Mouse (Mus musculus): Measurements from ENCODE around the gene Sept5. TPM values are rescaled to one million over a fixed set of nuclear protein-coding genes. Genes with fewer than 3 reads are reported as not detected.

Gene Sept5
- polyA plus RNA-seq, 1 experiment from 2014 or later = 262 TPM

GRCm38 (mm10) chr16:18584901-18585510 is 44.7 kb downstream of the Sept5 start:
- Histone ChIP-seq H3K36me3 (ENCODE audit: control insufficient read depth, insufficient read depth, low read length) (no peaks in the 10 kb centered on the region), H3K4me2 (ENCODE audit: low read length) (no peak overlapping the region), H3K4me3 (ENCODE audit: low read depth, low read length) (no peak overlapping the region), H3K9me3 (replicated peaks; ENCODE audit: control insufficient read depth, low read length, poor library complexity, severe bottlenecking) (no peaks in the 10 kb centered on the region), H3K4me1 (ENCODE audit: control insufficient read depth, insufficient read depth, low read length) (peaks cover 23% of the 10 kb centered on the region), H3K27me3 (ENCODE audit: control insufficient read depth, insufficient read depth, low read depth, low read length) (peaks cover 79% of the 10 kb centered on the region), H3K27ac (ENCODE audit: low read length) (no peak overlapping the region), H3K9ac (ENCODE audit: low read depth, low read length) (no peak overlapping the region)
- ATAC-seq = no peak
- 11% methylated on average over 10 of the region's 10 CpGs for WGBS

GRCm38 (mm10) chr16:18583673-18584357 is 45.9 kb downstream of the Sept5 start:
- WGBS = 6% methylated on average over 10 of the region's 10 CpGs
- ATAC-seq = no peak
- H3K9ac ChIP-seq (ENCODE audit: low read depth, low read length) = no peak overlapping the region

GRCm38 (mm10) chr16:18583169-18583568 is 46.6 kb downstream of the Sept5 start:
- peaks cover 76% of the 10 kb centered on the region for H3K27me3 ChIP-seq (ENCODE audit: control insufficient read depth, insufficient read depth, low read depth, low read length)
- no peak overlapping the region for H3K27ac ChIP-seq (ENCODE audit: low read length)
- no peak overlapping the region for H3K4me2 ChIP-seq (ENCODE audit: low read length)
- no peaks in the 10 kb centered on the region for H3K36me3 ChIP-seq (ENCODE audit: control insufficient read depth, insufficient read depth, low read length)
- no peak overlapping the region for H3K9ac ChIP-seq (ENCODE audit: low read depth, low read length)
- ATAC-seq = no peak
- WGBS = 11% methylated on average over 10 of the region's 10 CpGs
- peaks cover 22% of the 10 kb centered on the region for H3K4me1 ChIP-seq (ENCODE audit: control insufficient read depth, insufficient read depth, low read length)
- H3K4me3 ChIP-seq (ENCODE audit: low read depth, low read length) = no peak overlapping the region
- H3K9me3 ChIP-seq (replicated peaks; ENCODE audit: control insufficient read depth, low read length, poor library complexity, severe bottlenecking) = no peaks in the 10 kb centered on the region

More at GRCm38 (mm10) chr16:18583673-18584357, 45.9 kb downstream of the Sept5 start:
- no peak overlapping the region for H3K27ac ChIP-seq (ENCODE audit: low read length)
- no peak overlapping the region for H3K4me3 ChIP-seq (ENCODE audit: low read depth, low read length)
- no peak overlapping the region for H3K4me2 ChIP-seq (ENCODE audit: low read length)
- H3K36me3 ChIP-seq (ENCODE audit: control insufficient read depth, insufficient read depth, low read length) = no peaks in the 10 kb centered on the region
- peaks cover 23% of the 10 kb centered on the region for H3K4me1 ChIP-seq (ENCODE audit: control insufficient read depth, insufficient read depth, low read length)
- H3K9me3 ChIP-seq (replicated peaks; ENCODE audit: control insufficient read depth, low read length, poor library complexity, severe bottlenecking) = no peaks in the 10 kb centered on the region
- peaks cover 76% of the 10 kb centered on the region for H3K27me3 ChIP-seq (ENCODE audit: control insufficient read depth, insufficient read depth, low read depth, low read length)

GRCm38 (mm10) chr16:18582426-18583148 is 47.2 kb downstream of the Sept5 start:
- 0 out of 2 replicates have a peak overlapping the region, but pooled peaks have one; percentile 46 for H3K9ac ChIP-seq (ENCODE audit: low read depth, low read length)
- ATAC-seq = 0 out of 2 replicates have a peak, but pooled peaks have one; percentile 10
- no peaks in the 10 kb centered on the region for H3K9me3 ChIP-seq (replicated peaks; ENCODE audit: control insufficient read depth, low read length, poor library complexity, severe bottlenecking)
- 1% methylated on average over 64 of the region's 67 CpGs for WGBS
- no peaks in the 10 kb centered on the region for H3K36me3 ChIP-seq (ENCODE audit: control insufficient read depth, insufficient read depth, low read length)
- peak overlapping the region; percentile 55 for H3K4me2 ChIP-seq (ENCODE audit: low read length)
- H3K4me1 ChIP-seq (ENCODE audit: control insufficient read depth, insufficient read depth, low read length) = peaks cover 21% of the 10 kb centered on the region
- peaks cover 73% of the 10 kb centered on the region for H3K27me3 ChIP-seq (ENCODE audit: control insufficient read depth, insufficient read depth, low read depth, low read length)
- H3K4me3 ChIP-seq (ENCODE audit: low read depth, low read length) = peak overlapping the region; percentile 38
- no peak overlapping the region for H3K27ac ChIP-seq (ENCODE audit: low read length)

GRCm38 (mm10) chr16:18581623-18582205 is 48.0 kb downstream of the Sept5 start:
- H3K4me1 ChIP-seq (ENCODE audit: control insufficient read depth, insufficient read depth, low read length) = peaks cover 16% of the 10 kb centered on the region
- H3K36me3 ChIP-seq (ENCODE audit: control insufficient read depth, insufficient read depth, low read length) = no peaks in the 10 kb centered on the region
- no peaks in the 10 kb centered on the region for H3K9me3 ChIP-seq (replicated peaks; ENCODE audit: control insufficient read depth, low read length, poor library complexity, severe bottlenecking)
- peak overlapping the region; percentile 38 for H3K4me3 ChIP-seq (ENCODE audit: low read depth, low read length)
- H3K27ac ChIP-seq (ENCODE audit: low read length) = no peak overlapping the region
- 1% methylated on average over 43 of the region's 66 CpGs for WGBS
- 0 out of 2 replicates have a peak overlapping the region, but pooled peaks have one; percentile 46 for H3K9ac ChIP-seq (ENCODE audit: low read depth, low read length)
- H3K27me3 ChIP-seq (ENCODE audit: control insufficient read depth, insufficient read depth, low read depth, low read length) = peaks cover 73% of the 10 kb centered on the region
- ATAC-seq = peak; percentile 43
- H3K4me2 ChIP-seq (ENCODE audit: low read length) = peak overlapping the region; percentile 55

GRCm38 (mm10) chr16:18581050-18581622 is 48.6 kb downstream of the Sept5 start:
- H3K27ac ChIP-seq (ENCODE audit: low read length) = no peak overlapping the region
- H3K27me3 ChIP-seq (ENCODE audit: control insufficient read depth, insufficient read depth, low read depth, low read length) = peaks cover 73% of the 10 kb centered on the region
- H3K4me2 ChIP-seq (ENCODE audit: low read length) = peak overlapping the region; percentile 55
- ATAC-seq = no peak
- H3K9ac ChIP-seq (ENCODE audit: low read depth, low read length) = no peak overlapping the region
- H3K4me3 ChIP-seq (ENCODE audit: low read depth, low read length) = peak overlapping the region; percentile 38
- no peaks in the 10 kb centered on the region for H3K9me3 ChIP-seq (replicated peaks; ENCODE audit: control insufficient read depth, low read length, poor library complexity, severe bottlenecking)
- no peaks in the 10 kb centered on the region for H3K36me3 ChIP-seq (ENCODE audit: control insufficient read depth, insufficient read depth, low read length)
- WGBS = 4% methylated on average over 21 of the region's 21 CpGs
- H3K4me1 ChIP-seq (ENCODE audit: control insufficient read depth, insufficient read depth, low read length) = peaks cover 11% of the 10 kb centered on the region

GRCm38 (mm10) chr16:18580389-18580788 is 49.4 kb downstream of the Sept5 start:
- WGBS = 24% methylated on average over 2 of the region's 2 CpGs
- Histone ChIP-seq H3K36me3 (ENCODE audit: control insufficient read depth, insufficient read depth, low read length) (no peaks in the 10 kb centered on the region), H3K27me3 (ENCODE audit: control insufficient read depth, insufficient read depth, low read depth, low read length) (peaks cover 69% of the 10 kb centered on the region), H3K9ac (ENCODE audit: low read depth, low read length) (no peak overlapping the region), H3K4me3 (ENCODE audit: low read depth, low read length) (no peak overlapping the region), H3K4me1 (ENCODE audit: control insufficient read depth, insufficient read depth, low read length) (peaks cover 11% of the 10 kb centered on the region), H3K27ac (ENCODE audit: low read length) (no peak overlapping the region), H3K4me2 (ENCODE audit: low read length) (no peak overlapping the region), H3K9me3 (replicated peaks; ENCODE audit: control insufficient read depth, low read length, poor library complexity, severe bottlenecking) (no peaks in the 10 kb centered on the region)
- ATAC-seq = no peak

GRCm38 (mm10) chr16:18577599-18578160 is 52.1 kb downstream of the Sept5 start:
- 13% methylated on average over 5 of the region's 5 CpGs for WGBS
- Histone ChIP-seq H3K9me3 (replicated peaks; ENCODE audit: control insufficient read depth, low read length, poor library complexity, severe bottlenecking) (no peaks in the 10 kb centered on the region), H3K36me3 (ENCODE audit: control insufficient read depth, insufficient read depth, low read length) (no peaks in the 10 kb centered on the region), H3K4me3 (ENCODE audit: low read depth, low read length) (no peak overlapping the region), H3K4me2 (ENCODE audit: low read length) (no peak overlapping the region), H3K27ac (ENCODE audit: low read length) (no peak overlapping the region), H3K4me1 (ENCODE audit: control insufficient read depth, insufficient read depth, low read length) (peaks cover 11% of the 10 kb centered on the region), H3K9ac (ENCODE audit: low read depth, low read length) (no peak overlapping the region), H3K27me3 (ENCODE audit: control insufficient read depth, insufficient read depth, low read depth, low read length) (peaks cover 42% of the 10 kb centered on the region)
- no peak for ATAC-seq

Data from midbrain, embryonic 16.5 days (tissue).